Mouse (Mus musculus) spleen, postnatal 10 days (tissue): ENCODE results near the gene Lef1.
A peak's percentile ranks its signal among the peaks of the same experiment; 100 is the strongest.

Experiments used
- DNase-seq, 2 experiments: peaks; one replicate each; pipeline ENCODE4 v3.0.0; 2021 to 2022; ENCODE audit warnings: low spot score in 2 of 2

Gene Lef1

GRCm38 (mm10) chr3:131110191-131111150 lies at the start of gene Lef1:
TSS of gene Lef1 (plus strand) at chr3:131110471.
- DNase-seq, result peak; percentile 12 to 34

DNA sequence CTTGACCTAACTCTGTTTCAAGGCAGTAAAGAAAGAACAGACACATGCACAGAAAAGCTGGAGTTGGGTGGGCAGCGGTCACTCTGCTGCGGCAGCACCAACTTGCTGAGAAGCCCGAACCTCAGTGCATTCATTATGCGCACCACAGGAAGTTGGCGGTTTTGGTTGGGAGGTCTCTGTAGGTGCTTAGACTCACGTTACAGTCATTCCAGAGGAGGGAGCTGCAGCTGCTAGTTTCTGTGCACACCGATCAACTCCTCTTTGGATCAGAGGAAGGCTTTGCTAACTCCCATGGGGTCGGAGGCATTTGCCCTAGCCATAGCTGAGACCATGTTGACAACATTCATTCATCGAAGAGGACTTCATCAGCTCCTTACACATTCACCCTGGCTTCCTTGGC lies 45.3 kb upstream of the Lef1 start:
- DNase-seq, result no peak

- no peak for DNase-seq
These were observed 44.1 kb upstream of the Lef1 start for GRCm38 (mm10) chr3:131066171-131066570.

DNA sequence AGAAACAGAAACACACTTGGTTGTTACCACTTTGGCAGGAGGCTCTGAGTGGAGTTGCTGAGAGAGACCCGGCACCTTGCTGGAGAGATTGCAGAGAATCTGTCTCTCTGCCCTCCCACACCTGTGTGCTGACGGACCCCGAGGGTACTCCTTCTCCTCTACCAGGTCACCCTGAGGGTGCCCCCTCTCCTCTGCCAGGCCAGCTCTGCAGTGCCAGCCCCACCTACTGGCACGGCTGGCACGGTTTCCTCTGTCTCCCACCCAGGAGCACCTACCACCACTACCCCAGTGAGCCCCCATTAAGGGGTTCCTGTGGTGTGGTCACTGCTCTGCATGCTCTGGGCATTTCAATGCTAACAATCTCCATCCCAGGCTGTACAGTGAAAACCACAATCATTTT lies 42.3 kb upstream of the Lef1 start:
- DNase-seq, result no peak

DNA sequence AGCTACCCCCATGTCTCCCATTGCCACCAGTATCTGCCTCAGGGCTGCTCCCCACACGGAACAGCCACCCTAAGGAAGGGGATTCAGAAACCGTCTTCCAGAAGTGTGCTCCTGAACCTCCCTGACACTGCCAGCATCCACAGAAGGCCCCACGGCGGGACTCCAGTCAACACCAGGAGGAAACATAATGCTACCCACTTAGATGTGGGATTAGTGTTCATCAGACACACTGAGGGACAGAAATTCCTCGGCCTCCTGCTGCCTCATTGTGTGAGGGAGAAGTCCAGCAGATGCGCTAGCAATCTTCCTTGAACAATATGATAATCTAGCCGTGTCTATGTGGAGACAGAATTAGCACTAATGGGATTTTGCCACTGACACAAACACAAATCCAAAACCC lies 40.1 kb upstream of the Lef1 start:
- no peak for DNase-seq

GRCm38 (mm10) chr3:131072661-131073060 lies 37.6 kb upstream of the Lef1 start:
- DNase-seq, result no peak

GRCm38 (mm10) chr3:131073946-131074345 lies 36.3 kb upstream of the Lef1 start:
- no peak for DNase-seq

DNA sequence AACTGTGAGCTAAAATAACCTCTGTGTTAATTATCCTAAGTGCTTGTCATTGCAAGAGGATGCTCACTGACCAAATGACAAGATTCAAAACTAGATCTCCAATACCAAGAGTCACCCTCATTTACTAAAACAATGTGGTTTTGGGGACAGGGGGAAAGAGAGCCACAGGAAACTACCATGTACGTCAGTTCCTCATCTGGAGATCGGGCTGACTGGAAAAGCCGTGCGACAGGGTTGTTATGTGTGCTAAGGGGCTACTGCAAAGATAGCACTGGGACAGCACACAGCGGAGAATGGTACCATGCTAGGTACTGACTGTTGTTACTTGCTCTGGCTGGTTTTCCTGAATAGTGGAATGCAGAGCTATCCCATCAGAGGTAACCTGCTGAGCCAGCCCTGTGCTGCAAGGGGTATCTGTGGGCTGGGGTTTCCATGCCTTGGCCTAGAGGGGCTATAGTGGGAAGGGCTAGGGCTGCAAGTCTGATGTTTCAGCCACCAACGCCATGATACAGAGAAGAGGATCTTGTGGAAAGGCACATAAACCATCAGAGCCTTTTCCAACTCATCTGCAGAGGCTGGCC lies 32.1 kb upstream of the Lef1 start:
- DNase-seq, result no peak

GRCm38 (mm10) chr3:131078719-131079118 lies 31.6 kb upstream of the Lef1 start:
- no peak for DNase-seq

GRCm38 (mm10) chr3:131083722-131084121 lies 26.5 kb upstream of the Lef1 start:
- DNase-seq, result no peak

- no peak for DNase-seq
These were observed 25.3 kb upstream of the Lef1 start for GRCm38 (mm10) chr3:131084718-131085561.

DNA sequence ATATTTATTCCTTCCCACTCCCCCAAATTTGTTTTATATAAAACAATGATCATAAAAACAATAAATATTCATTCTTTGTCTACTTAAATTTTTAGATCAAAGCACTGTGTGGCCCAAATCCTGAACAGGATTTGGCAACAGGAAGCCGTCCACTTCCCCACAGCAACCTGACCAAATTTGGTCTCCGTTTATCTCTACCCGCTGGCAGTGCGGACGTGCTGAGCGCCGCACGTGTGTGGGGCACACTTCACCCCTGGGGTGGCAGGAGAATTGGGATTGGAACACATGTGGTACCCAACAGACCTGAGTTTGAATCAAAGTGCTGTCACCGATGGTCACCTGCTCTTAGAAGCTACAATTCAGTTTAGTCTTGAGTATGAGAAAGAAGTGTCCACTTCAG lies 24.3 kb upstream of the Lef1 start:
- no peak for DNase-seq

- DNase-seq, result no peak
These were observed 20.6 kb upstream of the Lef1 start for GRCm38 (mm10) chr3:131089721-131090120.

DNA sequence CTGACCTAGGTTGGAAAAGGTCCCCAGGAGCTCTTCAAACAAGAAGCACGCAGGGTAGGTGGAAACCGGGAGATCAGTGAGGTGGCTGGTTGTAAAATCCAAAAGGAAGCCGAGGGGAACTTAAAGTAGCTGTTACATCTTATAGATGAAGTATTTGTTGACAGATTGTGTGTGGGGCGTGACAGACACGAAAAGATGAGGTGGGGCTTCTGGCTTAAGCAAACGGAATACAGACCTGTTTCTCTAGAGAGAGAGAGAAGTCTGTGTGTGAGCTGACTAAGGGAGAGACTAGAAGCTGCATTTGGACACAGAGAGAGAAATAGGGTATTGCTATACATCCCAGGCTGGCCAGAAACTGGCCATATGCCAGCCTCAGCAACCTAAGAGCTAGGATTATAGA lies 18.2 kb upstream of the Lef1 start:
- no peak for DNase-seq

GRCm38 (mm10) chr3:131093736-131094135 lies 16.5 kb upstream of the Lef1 start:
- no peak for DNase-seq

- no peak for DNase-seq
These were observed 14.2 kb upstream of the Lef1 start for GRCm38 (mm10) chr3:131096105-131096504.

- no peak for DNase-seq
These were observed 8.0 kb upstream of the Lef1 start for GRCm38 (mm10) chr3:131102191-131102774.

DNA sequence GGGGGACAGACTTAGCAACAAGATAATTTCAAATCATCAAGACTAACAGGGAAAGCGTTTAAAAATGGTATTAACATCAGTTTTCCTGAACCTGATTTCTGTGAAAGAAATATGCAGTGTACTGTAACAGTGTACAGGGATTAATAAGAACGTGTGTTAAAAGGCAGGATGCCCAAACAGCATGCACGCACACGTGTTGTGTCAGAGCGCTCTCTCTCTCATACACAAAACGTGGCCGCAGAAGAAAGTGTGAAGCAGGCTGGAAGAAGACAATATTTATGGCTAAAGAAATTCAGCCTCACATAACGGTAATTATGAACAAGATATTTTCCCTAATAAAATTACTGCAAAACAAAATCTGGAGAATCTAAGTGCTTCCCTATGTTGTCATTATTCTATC lies 4.9 kb upstream of the Lef1 start:
- DNase-seq, result no peak

GRCm38 (mm10) chr3:131105940-131106401 lies 4.3 kb upstream of the Lef1 start:
- DNase-seq, result peak; percentile 12 to 48

- DNase-seq, result peak in 1 of 2 experiments; percentile 18
These were observed 3.6 kb upstream of the Lef1 start for GRCm38 (mm10) chr3:131106451-131107291.
